Mouse (Mus musculus): ENCODE measurements around the gene Anapc2.

GRCm38 (mm10) chr2:25293706-25294105 is 21.4 kb downstream of the Anapc2 start:
- TF ChIP-seq CTCF (IDR thresholded peaks at IDR 0.05; ENCODE audit: low read depth): no peak
- no peak for TF ChIP-seq EP300 (IDR thresholded peaks at IDR 0.05; ENCODE audit: low read depth)
